Mouse (Mus musculus): ENCODE data around the gene Adora1. TPM values are rescaled to one million over a fixed set of nuclear protein-coding genes. Genes with fewer than 3 reads are reported as not detected.

Adora1 gene
- polyA plus RNA-seq, 1 experiment from 2014 or later: 0.25 TPM

DNA sequence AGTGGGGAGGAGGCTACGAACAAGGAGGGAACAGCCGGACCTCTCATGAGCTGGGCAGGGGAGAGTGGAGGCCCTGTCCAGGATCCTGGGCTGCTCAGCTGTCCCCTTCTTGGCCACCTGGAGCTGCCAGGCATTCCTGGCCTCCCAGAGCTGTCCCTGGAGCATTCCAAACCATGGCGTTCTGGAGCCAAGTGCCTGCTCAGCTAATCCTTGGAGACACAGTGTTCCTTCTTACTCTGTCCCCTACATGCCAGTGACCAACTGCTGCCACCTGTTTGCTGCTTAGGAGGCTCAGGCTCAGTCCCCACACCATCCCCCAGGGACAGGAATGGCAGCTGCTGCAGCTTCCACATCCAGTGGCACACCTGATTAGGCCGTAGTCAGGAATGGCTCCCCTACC is 39.3 kb downstream of the Adora1 start:
- no peak for DNase-seq (ENCODE audit: low spot score)

DNA sequence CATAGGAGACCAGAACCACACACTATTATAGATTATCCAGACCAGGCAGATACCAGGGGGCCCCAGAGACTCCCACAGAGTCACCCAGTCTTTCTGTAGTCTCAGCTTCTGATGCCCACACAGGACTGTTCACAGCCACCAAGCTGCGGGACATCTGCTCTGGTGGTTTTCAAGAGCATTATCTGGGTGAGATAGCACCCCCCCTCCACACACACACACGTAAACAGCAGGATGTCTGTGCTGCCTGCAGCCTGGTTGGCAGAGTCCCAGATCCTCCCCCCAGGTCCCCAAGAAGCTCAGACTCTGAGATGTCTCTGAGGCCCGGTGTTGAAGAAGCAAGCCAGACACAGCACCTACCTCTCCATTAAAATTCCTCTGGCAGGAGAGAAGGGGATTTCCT is 39.7 kb downstream of the Adora1 start:
- ATAC-seq (ENCODE audit: low FRiP score) (no peak), DNase-seq (ENCODE audit: low spot score) (no peak)
- Histone ChIP-seq H3K9me3 (ENCODE audit: control insufficient read depth, low read length) (no peaks in the 10 kb centered on the region), H3K4me2 (replicated peaks; ENCODE audit: low read depth, low read length) (no peak overlapping the region), H3K9ac (ENCODE audit: low read depth, low read length) (no peak overlapping the region), H3K36me3 (ENCODE audit: control insufficient read depth, insufficient read depth, low read length) (no peaks in the 10 kb centered on the region), H3K27me3 (ENCODE audit: control insufficient read depth, insufficient read depth, low read length) (no peaks in the 10 kb centered on the region), H3K27ac (ENCODE audit: low read depth, low read length) (no peak overlapping the region), H3K4me3 (ENCODE audit: low read depth, low read length) (no peak overlapping the region), H3K4me1 (replicated peaks; ENCODE audit: control insufficient read depth, insufficient read depth, low read length) (no peaks in the 10 kb centered on the region)
- 75% methylated on average over 3 of the region's 3 CpGs for WGBS

More for the DNA sequence above, 39.3 kb downstream of the Adora1 start:
- no peak for ATAC-seq (ENCODE audit: low FRiP score)
- WGBS: 57% methylated on average over 4 of the region's 4 CpGs
- Histone ChIP-seq H3K27ac (ENCODE audit: low read depth, low read length) (no peak overlapping the region), H3K27me3 (ENCODE audit: control insufficient read depth, insufficient read depth, low read length) (no peaks in the 10 kb centered on the region), H3K9me3 (ENCODE audit: control insufficient read depth, low read length) (no peaks in the 10 kb centered on the region), H3K4me2 (replicated peaks; ENCODE audit: low read depth, low read length) (no peak overlapping the region), H3K4me3 (ENCODE audit: low read depth, low read length) (no peak overlapping the region), H3K4me1 (replicated peaks; ENCODE audit: control insufficient read depth, insufficient read depth, low read length) (no peaks in the 10 kb centered on the region), H3K9ac (ENCODE audit: low read depth, low read length) (no peak overlapping the region), H3K36me3 (ENCODE audit: control insufficient read depth, insufficient read depth, low read length) (no peaks in the 10 kb centered on the region)

GRCm38 (mm10) chr1:134195117-134195516 is 40.1 kb downstream of the Adora1 start:
- Histone ChIP-seq H3K27ac (ENCODE audit: low read depth, low read length) (no peak overlapping the region), H3K36me3 (ENCODE audit: control insufficient read depth, insufficient read depth, low read length) (no peaks in the 10 kb centered on the region), H3K4me1 (replicated peaks; ENCODE audit: control insufficient read depth, insufficient read depth, low read length) (no peaks in the 10 kb centered on the region), H3K9ac (ENCODE audit: low read depth, low read length) (no peak overlapping the region), H3K4me3 (ENCODE audit: low read depth, low read length) (no peak overlapping the region), H3K27me3 (ENCODE audit: control insufficient read depth, insufficient read depth, low read length) (no peaks in the 10 kb centered on the region), H3K4me2 (replicated peaks; ENCODE audit: low read depth, low read length) (no peak overlapping the region), H3K9me3 (ENCODE audit: control insufficient read depth, low read length) (no peaks in the 10 kb centered on the region)
- no peak for ATAC-seq (ENCODE audit: low FRiP score)
- DNase-seq (ENCODE audit: low spot score): no peak
- 63% methylated on average over 2 of the region's 2 CpGs for WGBS

DNA sequence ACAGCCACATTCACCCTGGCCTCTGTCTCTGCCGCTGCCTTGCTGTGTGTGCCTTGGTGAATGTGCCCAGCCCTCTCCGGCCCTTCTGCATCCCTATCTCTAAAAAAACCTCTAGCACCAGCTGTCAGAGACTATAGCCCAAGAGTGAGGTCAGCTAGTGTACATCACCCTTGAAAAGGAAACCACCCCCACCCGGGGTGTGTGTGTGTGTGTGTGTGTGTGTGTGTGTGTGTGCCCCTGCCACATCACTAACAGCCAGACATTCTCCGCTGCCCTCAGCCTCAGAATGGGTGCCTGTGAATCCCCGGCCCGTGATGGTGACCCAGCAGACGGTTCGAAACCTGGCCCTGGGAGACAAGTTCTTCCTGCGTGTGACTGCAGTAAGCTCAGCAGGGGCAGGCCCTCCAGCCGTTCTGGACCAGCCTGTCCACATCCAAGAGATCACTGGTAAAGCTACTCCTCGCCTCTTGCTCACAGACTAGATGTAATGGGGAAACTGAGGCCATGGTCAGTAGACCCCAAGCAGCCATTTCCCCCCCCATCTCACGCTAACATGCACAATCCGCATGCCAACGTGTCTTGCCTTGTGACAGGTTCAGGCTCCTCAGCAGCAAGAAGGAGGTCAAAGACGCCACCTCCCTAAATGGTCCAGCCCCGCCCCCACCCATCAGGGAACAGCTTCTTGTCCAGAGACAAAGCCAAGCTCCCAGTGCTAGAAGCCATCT is 40.8 kb downstream of the Adora1 start:
- Histone ChIP-seq H3K9ac (ENCODE audit: low read depth, low read length) (no peak overlapping the region), H3K4me1 (replicated peaks; ENCODE audit: control insufficient read depth, insufficient read depth, low read length) (no peaks in the 10 kb centered on the region), H3K4me2 (replicated peaks; ENCODE audit: low read depth, low read length) (no peak overlapping the region), H3K4me3 (ENCODE audit: low read depth, low read length) (no peak overlapping the region), H3K27me3 (ENCODE audit: control insufficient read depth, insufficient read depth, low read length) (no peaks in the 10 kb centered on the region), H3K9me3 (ENCODE audit: control insufficient read depth, low read length) (no peaks in the 10 kb centered on the region), H3K27ac (ENCODE audit: low read depth, low read length) (no peak overlapping the region), H3K36me3 (ENCODE audit: control insufficient read depth, insufficient read depth, low read length) (no peaks in the 10 kb centered on the region)
- WGBS: 76% methylated on average over 16 of the region's 16 CpGs
- ATAC-seq (ENCODE audit: low FRiP score) (no peak), DNase-seq (ENCODE audit: low spot score) (no peak)

GRCm38 (mm10) chr1:134193674-134194197 is 41.5 kb downstream of the Adora1 start:
- 0 out of 2 replicates have a peak, but pooled peaks cover 5% of the 10 kb centered on the region for H3K4me1 ChIP-seq (replicated peaks; ENCODE audit: control insufficient read depth, insufficient read depth, low read length)
- DNase-seq (ENCODE audit: low spot score): no peak
- no peak overlapping the region for H3K4me3 ChIP-seq (ENCODE audit: low read depth, low read length)
- no peaks in the 10 kb centered on the region for H3K27me3 ChIP-seq (ENCODE audit: control insufficient read depth, insufficient read depth, low read length)
- no peak overlapping the region for H3K4me2 ChIP-seq (replicated peaks; ENCODE audit: low read depth, low read length)
- no peak overlapping the region for H3K9ac ChIP-seq (ENCODE audit: low read depth, low read length)
- 60% methylated on average over 7 of the region's 7 CpGs for WGBS
- no peak overlapping the region for H3K27ac ChIP-seq (ENCODE audit: low read depth, low read length)
- no peak for ATAC-seq (ENCODE audit: low FRiP score)
- H3K36me3 ChIP-seq (ENCODE audit: control insufficient read depth, insufficient read depth, low read length): no peaks in the 10 kb centered on the region
- no peaks in the 10 kb centered on the region for H3K9me3 ChIP-seq (ENCODE audit: control insufficient read depth, low read length)

GRCm38 (mm10) chr1:134193126-134193525 is 42.1 kb downstream of the Adora1 start, which contains the start of gene Mybph:
TSS of gene Mybph (plus strand) at chr1:134193448.
- Histone ChIP-seq H3K9ac (ENCODE audit: low read depth, low read length) (no peak within 1 kb of the TSS), H3K36me3 (ENCODE audit: control insufficient read depth, insufficient read depth, low read length) (no peaks in the 10 kb centered on the region), H3K9me3 (ENCODE audit: control insufficient read depth, low read length) (no peaks in the 10 kb centered on the region), H3K27me3 (ENCODE audit: control insufficient read depth, insufficient read depth, low read length) (no peaks in the 10 kb centered on the region), H3K4me2 (replicated peaks; ENCODE audit: low read depth, low read length) (no peak within 1 kb of the TSS), H3K27ac (ENCODE audit: low read depth, low read length) (no peak within 1 kb of the TSS), H3K4me1 (replicated peaks; ENCODE audit: control insufficient read depth, insufficient read depth, low read length) (0 out of 2 replicates have a peak, but pooled peaks cover 5% of the 10 kb centered on the region), H3K4me3 (ENCODE audit: low read depth, low read length) (no peak within 1 kb of the TSS)
- no peak for ATAC-seq (ENCODE audit: low FRiP score)
- DNase-seq (ENCODE audit: low spot score): no peak
- 73% methylated on average over 1 of the region's 1 CpGs for WGBS

GRCm38 (mm10) chr1:134192024-134192423 is 43.2 kb downstream of the Adora1 start:
- H3K4me2 ChIP-seq (replicated peaks; ENCODE audit: low read depth, low read length): no peak overlapping the region
- H3K4me3 ChIP-seq (ENCODE audit: low read depth, low read length): no peak overlapping the region
- no peaks in the 10 kb centered on the region for H3K27me3 ChIP-seq (ENCODE audit: control insufficient read depth, insufficient read depth, low read length)
- DNase-seq (ENCODE audit: low spot score) (no peak), ATAC-seq (ENCODE audit: low FRiP score) (no peak)
- H3K9me3 ChIP-seq (ENCODE audit: control insufficient read depth, low read length): no peaks in the 10 kb centered on the region
- 0 out of 2 replicates have a peak, but pooled peaks cover 5% of the 10 kb centered on the region for H3K4me1 ChIP-seq (replicated peaks; ENCODE audit: control insufficient read depth, insufficient read depth, low read length)
- H3K36me3 ChIP-seq (ENCODE audit: control insufficient read depth, insufficient read depth, low read length): no peaks in the 10 kb centered on the region
- 57% methylated on average over 4 of the region's 4 CpGs for WGBS
- H3K27ac ChIP-seq (ENCODE audit: low read depth, low read length): no peak overlapping the region
- H3K9ac ChIP-seq (ENCODE audit: low read depth, low read length): no peak overlapping the region

GRCm38 (mm10) chr1:134191192-134191591 is 44.0 kb downstream of the Adora1 start:
- H3K9ac ChIP-seq (ENCODE audit: low read depth, low read length): no peak overlapping the region
- H3K27ac ChIP-seq (ENCODE audit: low read depth, low read length): no peak overlapping the region
- no peaks in the 10 kb centered on the region for H3K9me3 ChIP-seq (ENCODE audit: control insufficient read depth, low read length)
- H3K27me3 ChIP-seq (ENCODE audit: control insufficient read depth, insufficient read depth, low read length): no peaks in the 10 kb centered on the region
- H3K4me3 ChIP-seq (ENCODE audit: low read depth, low read length): no peak overlapping the region
- ATAC-seq (ENCODE audit: low FRiP score) (no peak), DNase-seq (ENCODE audit: low spot score) (no peak)
- no peak overlapping the region for H3K4me2 ChIP-seq (replicated peaks; ENCODE audit: low read depth, low read length)
- 89% methylated on average over 5 of the region's 5 CpGs for WGBS
- H3K4me1 ChIP-seq (replicated peaks; ENCODE audit: control insufficient read depth, insufficient read depth, low read length): 0 out of 2 replicates have a peak, but pooled peaks cover 5% of the 10 kb centered on the region
- H3K36me3 ChIP-seq (ENCODE audit: control insufficient read depth, insufficient read depth, low read length): no peaks in the 10 kb centered on the region
